Mouse (Mus musculus) kidney, adult 2 months (tissue): ENCODE measurements around the gene Onecut3. TPM values are rescaled to one million over a fixed set of nuclear protein-coding genes. Genes with fewer than 3 reads are reported as not detected.

Experiments
- DNase-seq: peaks from one replicate; pipeline ENCODE4 v3.0.0; 2021
- H3K27ac ChIP-seq: fragments of 200-500 bp; 2 replicates; pipeline ENCODE4 v1.5.1; 2012; ENCODE audit warnings: low read depth, low read length, control low read depth, inconsistent platforms; ENCODE audit not compliant: insufficient read depth
- H3K27me3 ChIP-seq: fragments of 200-500 bp; replicated peaks from 2 replicates; pipeline ENCODE4 v1.6.1; 2012; ENCODE audit warnings: mild to moderate bottlenecking, moderate library complexity, low read length, inconsistent platforms; ENCODE audit not compliant: control insufficient read depth, insufficient read depth
- H3K36me3 ChIP-seq: fragments of 200-500 bp; 2 replicates; pipeline ENCODE4 v1.6.1; 2012; ENCODE audit warnings: mild to moderate bottlenecking, moderate library complexity, low read length, inconsistent platforms; ENCODE audit not compliant: control insufficient read depth, insufficient read depth
- H3K4me1 ChIP-seq: fragments of 200-500 bp; 2 replicates; pipeline ENCODE4 v1.6.1; 2011; ENCODE audit warnings: low read length; ENCODE audit not compliant: control insufficient read depth, insufficient read depth
- H3K4me3 ChIP-seq: fragments of 200-500 bp; 2 replicates; pipeline ENCODE4 v1.5.1; 2011; ENCODE audit warnings: mild to moderate bottlenecking, low read depth, low read length, control low read depth; ENCODE audit not compliant: insufficient read depth
- CTCF ChIP-seq: fragments of 200-500 bp; conservative IDR thresholded peaks from 2 replicates; pipeline ENCODE4 v1.5.1; 2011; ENCODE audit warnings: low read depth, mild to moderate bottlenecking, control low read depth, low read length, moderate library complexity, mixed read lengths; ENCODE audit not compliant: insufficient read depth, insufficient read length
- POLR2A ChIP-seq: fragments of 200-500 bp; IDR thresholded peaks from one replicate; pipeline ENCODE4 v1.6.1; 2011; ENCODE audit warnings: low read depth, low read length, control low read depth
- WGBS: fragments of 180-500 bp; shearing (Covaris S2); methylation state at CpG from one replicate; pipeline ENCODE4 v1.1.7; 2018; 5-methylcytosine and 5-hydroxymethylcytosine counted together
- polyA plus RNA-seq: library from polyadenylated mRNA; depleted of rRNA; stranded (reverse); fragments of >200 nt; gene quantifications from 2 replicates; pipeline ENCODE4 v1.2.3, GENCODE M21; 2012

Onecut3 gene
- polyA plus RNA-seq, 1 experiment, result not detected

DNA sequence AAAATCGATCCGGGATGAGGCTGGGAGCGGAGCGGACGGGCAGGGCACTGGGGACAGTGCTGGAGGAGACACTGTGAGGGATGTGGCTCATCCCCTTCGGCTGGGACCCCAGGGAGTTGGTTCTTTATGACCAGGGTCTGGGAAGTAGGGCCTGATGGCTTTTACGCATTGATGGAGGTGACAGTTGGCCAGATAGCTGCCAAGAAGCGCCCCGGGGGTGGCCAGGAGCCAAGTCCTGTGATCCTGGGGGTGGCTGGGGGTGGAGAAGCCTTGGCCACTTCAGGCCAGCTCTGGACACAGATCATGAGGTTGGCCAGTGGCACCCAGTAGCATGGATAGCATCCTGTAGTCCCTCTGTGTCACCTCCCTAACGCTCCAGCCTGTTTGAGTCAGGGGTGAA, 35.4 kb upstream of the Onecut3 start:
- Histone ChIP-seq H3K27ac (no peak overlapping the region), H3K4me3 (no peak overlapping the region), H3K4me1 (peaks cover 7% of the 10 kb centered on the region; the same call in 1 of the 2 replicates), H3K36me3 (no peaks in the 10 kb centered on the region), H3K27me3 (no peaks in the 10 kb centered on the region)
- no peak for TF ChIP-seq CTCF
- DNase-seq, result peak; percentile 21
- WGBS, result 75% methylated on average over 10 of the region's 10 CpGs

DNA sequence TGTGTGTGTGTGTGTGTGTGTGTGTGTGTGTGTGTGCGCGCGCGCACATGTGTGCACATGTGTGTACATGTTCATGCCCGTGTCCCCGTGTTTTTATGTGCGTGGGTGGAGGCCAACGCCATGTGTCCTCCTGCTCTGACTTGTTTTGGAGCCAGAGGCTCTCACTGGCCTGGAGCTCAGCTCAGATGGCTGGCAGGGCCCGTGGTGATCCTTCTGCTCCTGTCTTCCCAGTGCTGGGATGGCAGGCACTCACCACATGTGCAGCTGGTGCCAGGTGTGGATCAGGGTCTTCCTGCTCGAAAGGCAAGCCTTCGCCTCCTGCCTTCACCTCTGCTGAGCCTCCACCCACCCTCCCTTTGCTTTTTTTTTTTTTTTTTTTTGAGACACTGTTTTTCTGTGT, 35.0 kb upstream of the Onecut3 start:
- Histone ChIP-seq H3K27me3 (no peaks in the 10 kb centered on the region), H3K4me3 (no peak overlapping the region), H3K36me3 (no peaks in the 10 kb centered on the region), H3K4me1 (peaks cover 9% of the 10 kb centered on the region), H3K27ac (no peak overlapping the region)
- WGBS, result 90% methylated on average over 11 of the region's 11 CpGs
- no peak for DNase-seq
- TF ChIP-seq POLR2A (no peak), CTCF (no peak)

DNA sequence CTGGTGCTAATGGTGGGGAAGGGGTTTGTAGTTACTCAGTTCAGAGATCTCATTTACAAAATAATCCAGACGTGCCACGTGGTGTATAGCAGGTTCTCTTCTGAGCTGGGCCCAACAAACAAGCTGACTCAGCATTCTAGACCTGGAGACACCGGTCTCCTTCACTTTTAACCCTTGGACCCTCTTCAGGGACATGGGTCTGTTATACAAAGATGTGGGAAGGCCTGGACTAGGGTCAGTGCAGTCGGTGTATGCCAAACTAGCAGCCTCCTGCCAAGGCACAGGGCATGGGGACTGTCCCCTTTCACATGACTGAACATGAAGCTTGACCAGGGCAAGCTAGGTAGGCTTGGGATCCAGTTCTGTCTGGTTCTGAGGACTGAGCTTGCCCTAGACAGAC, 34.3 kb upstream of the Onecut3 start:
- H3K36me3 ChIP-seq, result no peaks in the 10 kb centered on the region
- peak; percentile 93 for DNase-seq
- peak overlapping the region; percentile 26; the same call in 1 of the 2 replicates for H3K27ac ChIP-seq
- H3K4me1 ChIP-seq, result peaks cover 12% of the 10 kb centered on the region
- TF ChIP-seq POLR2A (no peak), CTCF (no peak)
- H3K4me3 ChIP-seq, result no peak overlapping the region
- no peaks in the 10 kb centered on the region for H3K27me3 ChIP-seq
- WGBS, result 32% methylated on average over 4 of the region's 4 CpGs

DNA sequence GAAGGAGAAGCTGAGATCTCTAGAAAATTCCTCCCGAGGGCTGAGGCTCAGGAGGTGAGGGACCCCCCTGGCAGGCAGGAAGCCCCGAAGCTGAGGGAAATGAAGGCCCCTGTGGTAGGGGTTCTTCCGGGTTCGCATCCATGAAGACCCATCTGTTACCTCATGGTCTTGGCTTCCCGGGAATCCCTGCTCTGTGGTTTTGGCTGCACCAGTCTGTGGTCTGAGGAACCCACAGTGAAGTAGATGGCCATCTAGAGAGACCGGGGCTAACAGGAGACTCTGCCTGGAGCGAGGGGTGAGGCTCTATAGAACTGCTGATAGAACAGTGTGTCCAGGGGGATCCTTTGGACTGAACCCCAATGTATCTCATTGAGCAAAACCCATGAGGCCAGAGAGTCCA, 33.3 kb upstream of the Onecut3 start:
- Histone ChIP-seq H3K4me1 (peaks cover 12% of the 10 kb centered on the region), H3K27ac (no peak overlapping the region), H3K4me3 (no peak overlapping the region), H3K27me3 (no peaks in the 10 kb centered on the region), H3K36me3 (no peaks in the 10 kb centered on the region)
- TF ChIP-seq CTCF (no peak), POLR2A (no peak)
- 79% methylated on average over 7 of the region's 7 CpGs for WGBS
- DNase-seq, result no peak

GRCm38 (mm10) chr10:80464381-80465035, 30.1 kb upstream of the Onecut3 start:
- Histone ChIP-seq H3K4me3 (no peak overlapping the region), H3K4me1 (peaks cover 12% of the 10 kb centered on the region), H3K27ac (peak overlapping the region; percentile 76), H3K36me3 (no peaks in the 10 kb centered on the region), H3K27me3 (no peaks in the 10 kb centered on the region)
- WGBS, result 5% methylated on average over 19 of the region's 19 CpGs
- peak; percentile 53 for DNase-seq
- no peak for TF ChIP-seq POLR2A
- no peak for TF ChIP-seq CTCF

DNA sequence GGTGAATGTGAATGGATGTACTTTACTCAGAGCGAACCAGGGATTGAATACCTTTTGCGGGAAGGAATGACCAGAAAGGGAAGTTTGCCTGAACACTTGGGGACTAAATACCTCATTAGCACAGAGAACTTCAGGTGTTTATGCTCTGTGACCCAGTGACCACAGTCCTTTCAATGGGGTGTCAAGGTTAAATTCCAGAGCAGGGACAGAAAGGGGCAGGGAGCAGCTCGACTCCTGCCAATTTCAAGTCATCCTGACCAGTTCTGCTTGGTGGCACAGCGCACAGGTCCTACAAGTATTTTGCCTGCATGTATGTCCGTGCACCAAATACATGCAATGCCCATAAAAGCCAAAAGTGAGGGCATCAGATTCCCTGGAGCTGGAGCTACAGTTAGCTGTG, 29.6 kb upstream of the Onecut3 start:
- peaks cover 12% of the 10 kb centered on the region for H3K4me1 ChIP-seq
- no peaks in the 10 kb centered on the region for H3K27me3 ChIP-seq
- WGBS, result 46% methylated on average over 5 of the region's 5 CpGs
- DNase-seq, result peak; percentile 84
- no peak for TF ChIP-seq POLR2A
- no peak for TF ChIP-seq CTCF
- H3K4me3 ChIP-seq, result no peak overlapping the region
- H3K27ac ChIP-seq, result peak overlapping the region; percentile 76
- H3K36me3 ChIP-seq, result no peaks in the 10 kb centered on the region

- peak; percentile 91 for DNase-seq
- Histone ChIP-seq H3K4me1 (no peaks in the 10 kb centered on the region), H3K4me3 (peak overlapping the region; percentile 64), H3K27ac (no peak overlapping the region), H3K27me3 (no peaks in the 10 kb centered on the region), H3K36me3 (no peaks in the 10 kb centered on the region)
- TF ChIP-seq POLR2A (no peak), CTCF (no peak)
- WGBS, result 2% methylated on average over 58 of the region's 58 CpGs
These were observed 19.2 kb upstream of the Onecut3 start for GRCm38 (mm10) chr10:80475290-80475959.
